ENCODE assay signal across 23 mouse cellular contexts in genomic region chr2:179623643-179624473, GRCm38 (mm10).
A peak's percentile ranks its signal among the peaks of the same experiment; 100 is the strongest.
DNase-seq lines count a peak whose midpoint lies in the region; ATAC-seq and TF ChIP-seq lines count a peak whose summit lies in the region.
"Had no signal": no experiment of that assay in that cellular context is flagged by ENCODE, and none has a peak within 500 bp of the region (broad histone marks: within the 10 kb centered on the region; RNA-seq: fewer than 3 reads in every experiment).

No protein-coding gene starts in this region.

- no peaks in the 10 kb centered on the region for H3K9me3 ChIP-seq in forebrain, embryonic 12.5 days
- no peaks in the 10 kb centered on the region for H3K9me3 ChIP-seq in forebrain, embryonic 10.5 days
- H3K9me3 ChIP-seq in midbrain, embryonic 11.5 days (ENCODE audit: control insufficient read depth, low read length), result no peaks in the 10 kb centered on the region
- H3K9me3 ChIP-seq in midbrain, postnatal 0 days (ENCODE audit: low read length), result no peaks in the 10 kb centered on the region
- no peaks in the 10 kb centered on the region for H3K9me3 ChIP-seq in forebrain, embryonic 16.5 days (ENCODE audit: control insufficient read depth, low read length)
- H3K9me3 ChIP-seq: hindbrain, embryonic 12.5 days; kidney, embryonic 15.5 days; limb, embryonic 13.5 days; liver, embryonic 12.5 days; midbrain, embryonic 12.5 days had no signal

- peaks cover 11% of the 10 kb centered on the region for H3K4me1 ChIP-seq in forebrain, embryonic 12.5 days
- H3K4me1 ChIP-seq in forebrain, embryonic 10.5 days, result peaks cover 23% of the 10 kb centered on the region
- H3K4me1 ChIP-seq in midbrain, embryonic 11.5 days (ENCODE audit: control insufficient read depth, insufficient read depth, low read length), result no peaks in the 10 kb centered on the region
- H3K4me1 ChIP-seq in midbrain, postnatal 0 days (ENCODE audit: insufficient read depth, low read length), result no peaks in the 10 kb centered on the region
- 0 out of 2 replicates have a peak, but pooled peaks cover 2% of the 10 kb centered on the region for H3K4me1 ChIP-seq in forebrain, embryonic 16.5 days (replicated peaks; ENCODE audit: control insufficient read depth, insufficient read depth, low read length)
- H3K4me1 ChIP-seq: kidney, embryonic 15.5 days; limb, embryonic 13.5 days; liver, embryonic 12.5 days had no signal

- no peaks in the 10 kb centered on the region for H3K27me3 ChIP-seq in forebrain, embryonic 12.5 days
- no peaks in the 10 kb centered on the region for H3K27me3 ChIP-seq in forebrain, embryonic 10.5 days (ENCODE audit: poor library complexity, severe bottlenecking)
- no peaks in the 10 kb centered on the region for H3K27me3 ChIP-seq in midbrain, embryonic 11.5 days (ENCODE audit: control insufficient read depth, insufficient read depth, low read length)
- H3K27me3 ChIP-seq in midbrain, postnatal 0 days (ENCODE audit: insufficient read depth, low read length), result no peaks in the 10 kb centered on the region
- no peaks in the 10 kb centered on the region for H3K27me3 ChIP-seq in forebrain, embryonic 16.5 days (replicated peaks; ENCODE audit: control insufficient read depth, insufficient read depth, low read length)
- H3K27me3 ChIP-seq: hindbrain, embryonic 12.5 days; kidney, embryonic 15.5 days; liver, embryonic 12.5 days; midbrain, embryonic 12.5 days had no signal

- no peak overlapping the region for H3K4me3 ChIP-seq in forebrain, embryonic 12.5 days (replicated peaks)
- H3K4me3 ChIP-seq in forebrain, embryonic 10.5 days, result no peak overlapping the region
- no peak overlapping the region for H3K4me3 ChIP-seq in midbrain, embryonic 11.5 days (ENCODE audit: low read depth, low read length)
- H3K4me3 ChIP-seq in midbrain, postnatal 0 days (ENCODE audit: low read depth, low read length), result no peak overlapping the region
- H3K4me3 ChIP-seq in forebrain, embryonic 16.5 days (replicated peaks; ENCODE audit: low read length), result no peak overlapping the region
- H3K4me3 ChIP-seq: hindbrain, embryonic 12.5 days; kidney, embryonic 15.5 days; limb, embryonic 13.5 days; liver, embryonic 12.5 days; midbrain, embryonic 12.5 days had no signal

- H3K27ac ChIP-seq in forebrain, embryonic 12.5 days, result no peak overlapping the region
- H3K27ac ChIP-seq in forebrain, embryonic 10.5 days, result no peak overlapping the region
- no peak overlapping the region for H3K27ac ChIP-seq in midbrain, embryonic 11.5 days (ENCODE audit: low read depth, low read length)
- H3K27ac ChIP-seq in midbrain, postnatal 0 days (ENCODE audit: low read depth, low read length), result no peak overlapping the region
- no peak overlapping the region for H3K27ac ChIP-seq in forebrain, embryonic 16.5 days (ENCODE audit: low read length)
- H3K27ac ChIP-seq: hindbrain, embryonic 12.5 days; kidney, embryonic 15.5 days; limb, embryonic 13.5 days; liver, embryonic 12.5 days; midbrain, embryonic 12.5 days had no signal

- TF ChIP-seq CTCF in midbrain, postnatal 0 days (IDR thresholded peaks at IDR 0.05), result no peak

- ATAC-seq in forebrain, embryonic 12.5 days (ENCODE audit: low FRiP score), result peak; percentile 59; the same call in 1 of the 2 replicates
- no peak for ATAC-seq in midbrain, embryonic 11.5 days (ENCODE audit: low FRiP score)
- ATAC-seq in midbrain, postnatal 0 days (ENCODE audit: low FRiP score), result no peak
- ATAC-seq in forebrain, embryonic 16.5 days, result peak; percentile 62
- ATAC-seq: intestine, postnatal 0 days; liver, embryonic 12.5 days had no signal

- H3K36me3 ChIP-seq in forebrain, embryonic 12.5 days (replicated peaks), result no peaks in the 10 kb centered on the region
- H3K36me3 ChIP-seq in forebrain, embryonic 10.5 days (replicated peaks), result no peaks in the 10 kb centered on the region
- H3K36me3 ChIP-seq in midbrain, embryonic 11.5 days (ENCODE audit: control insufficient read depth, insufficient read depth, low read length), result no peaks in the 10 kb centered on the region
- no peaks in the 10 kb centered on the region for H3K36me3 ChIP-seq in midbrain, postnatal 0 days (ENCODE audit: insufficient read depth, low read length)
- H3K36me3 ChIP-seq in forebrain, embryonic 16.5 days (ENCODE audit: control insufficient read depth, insufficient read depth), result no peaks in the 10 kb centered on the region
- H3K36me3 ChIP-seq: hindbrain, embryonic 12.5 days; kidney, embryonic 15.5 days; limb, embryonic 13.5 days; liver, embryonic 12.5 days; midbrain, embryonic 12.5 days had no signal

- no peak overlapping the region for H3K9ac ChIP-seq in forebrain, embryonic 12.5 days
- no peak overlapping the region for H3K9ac ChIP-seq in midbrain, embryonic 11.5 days (ENCODE audit: low read length)
- H3K9ac ChIP-seq in midbrain, postnatal 0 days (replicated peaks; ENCODE audit: low read length, poor library complexity, severe bottlenecking), result no peak overlapping the region
- H3K9ac ChIP-seq in forebrain, embryonic 16.5 days (replicated peaks; ENCODE audit: low read depth, low read length), result no peak overlapping the region
- H3K9ac ChIP-seq: hindbrain, embryonic 12.5 days; kidney, embryonic 15.5 days; limb, embryonic 13.5 days; liver, embryonic 12.5 days; midbrain, embryonic 12.5 days had no signal

- no peak for DNase-seq in forebrain, embryonic 10.5 days (ENCODE audit: extremely low spot score, low spot score)
- peak; percentile 33 for DNase-seq in midbrain, embryonic 11.5 days (ENCODE audit: low spot score, missing footprints)
- no peak for DNase-seq in midbrain, postnatal 0 days (ENCODE audit: low spot score)
- DNase-seq in retina, postnatal 1 day, result peak; percentile 77
- no peak for DNase-seq in right cerebral cortex, postnatal 4 days
- DNase-seq: adrenal gland, postnatal 14 days; cerebellum, adult 8-10 months; gastrocnemius, postnatal 14 days; heart, adult 11 months; layer of hippocampus, adult 9-11 months; lung, adult 18-20 months; lung, postnatal 10 days; thymus, adult 18-20 months; thymus, postnatal 4 days had no signal

- H3K4me2 ChIP-seq in forebrain, embryonic 12.5 days, result no peak overlapping the region
- no peak overlapping the region for H3K4me2 ChIP-seq in midbrain, embryonic 11.5 days
- H3K4me2 ChIP-seq in midbrain, postnatal 0 days (ENCODE audit: low read depth, low read length, poor library complexity, severe bottlenecking), result no peak overlapping the region
- H3K4me2 ChIP-seq in forebrain, embryonic 16.5 days (ENCODE audit: low read length), result no peak overlapping the region
- H3K4me2 ChIP-seq: heart, embryonic 11.5 days; hindbrain, embryonic 12.5 days; kidney, embryonic 15.5 days; limb, embryonic 13.5 days; liver, embryonic 12.5 days; midbrain, embryonic 12.5 days had no signal

- 74% methylated on average over 17 of the region's 17 CpGs for WGBS in forebrain, embryonic 12.5 days
- WGBS in forebrain, embryonic 10.5 days, result 89% methylated on average over 17 of the region's 17 CpGs
- 83% methylated on average over 17 of the region's 17 CpGs for WGBS in midbrain, embryonic 11.5 days
- WGBS in midbrain, postnatal 0 days, result 69% methylated on average over 17 of the region's 17 CpGs
- WGBS in forebrain, embryonic 16.5 days, result 58% methylated on average over 17 of the region's 17 CpGs

Comparison
In these comparisons a context has a peak if more than half of its experiments do, and no peak if none do; other contexts are left out.
1. DNase-seq: peak in midbrain, embryonic 11.5 days (single experiment) and retina, postnatal 1 day (single experiment); none in forebrain, embryonic 10.5 days (single experiment), midbrain, postnatal 0 days (single experiment) and right cerebral cortex, postnatal 4 days (single experiment).
2. ATAC-seq: peak in forebrain, embryonic 12.5 days (single experiment) and forebrain, embryonic 16.5 days (single experiment); none in midbrain, embryonic 11.5 days (single experiment) and midbrain, postnatal 0 days (single experiment).